Mouse (Mus musculus) retina, adult 2 months (tissue): ENCODE results near the gene Ankrd33b.

Source experiments
- DNase-seq: peaks from one replicate; pipeline ENCODE4 v3.0.0-alpha.2; 2012; ENCODE audit warnings: low read depth, low spot score

Ankrd33b gene

DNA sequence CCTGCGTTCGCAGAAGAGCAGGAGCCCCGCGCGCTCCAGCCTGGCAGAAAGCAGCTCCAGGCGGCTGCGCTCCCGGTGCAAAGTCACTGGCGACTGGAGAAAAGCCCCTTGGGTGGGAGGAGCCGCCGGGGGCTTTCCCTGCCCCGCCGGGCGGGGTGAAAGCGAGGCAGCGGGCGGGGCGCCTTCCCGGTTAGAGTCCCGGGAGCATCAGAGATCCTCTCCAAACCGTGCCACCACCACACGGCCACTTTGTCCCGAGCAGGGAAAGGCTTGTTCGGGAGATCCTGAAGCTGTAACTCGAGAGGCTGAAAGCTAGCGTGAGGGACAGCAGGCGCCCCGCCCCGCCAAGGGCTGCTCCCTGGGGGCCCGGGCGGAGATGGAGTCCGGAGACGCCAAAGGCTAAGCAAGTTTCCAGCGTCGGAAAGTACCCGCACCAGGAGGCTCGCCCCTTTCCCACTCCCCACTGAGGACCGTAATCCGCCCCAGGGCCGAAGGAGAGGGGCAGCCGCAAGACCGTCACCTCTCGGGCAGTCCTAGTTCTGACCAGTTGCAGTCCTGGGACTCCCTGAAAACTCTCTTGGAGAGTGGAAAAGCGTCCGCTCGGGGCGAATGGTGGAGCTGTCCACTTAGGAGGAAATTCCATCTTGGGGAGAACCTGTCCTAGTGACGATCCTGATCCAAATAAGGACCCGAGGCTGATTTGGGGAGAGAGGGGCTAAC lies at the start of gene Ankrd33b:
TSS of gene Ankrd33b (minus strand) at position 246 of the 720 bp plus-strand sequence.
- peak; percentile 74 for DNase-seq

DNA sequence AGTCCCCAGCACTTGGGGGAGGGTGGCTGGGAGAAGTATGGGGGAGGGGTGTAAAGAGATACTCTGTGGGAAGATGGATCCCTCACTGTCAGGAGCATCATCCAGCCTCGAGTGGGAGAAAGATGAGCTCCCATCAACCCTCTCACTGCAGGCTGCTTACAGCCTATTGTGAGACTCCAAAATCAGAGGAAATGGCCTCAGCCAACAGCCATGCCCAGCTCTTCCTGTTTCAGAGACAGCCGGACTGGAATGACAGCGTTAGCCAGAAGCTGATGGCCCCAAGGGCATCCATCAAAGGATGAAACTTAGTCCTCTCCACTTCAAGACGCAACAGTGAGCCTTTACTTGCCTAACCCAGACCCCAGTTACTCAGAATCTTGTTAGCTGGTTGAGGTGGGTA lies 47.7 kb upstream of the Ankrd33b start:
- DNase-seq: no peak

DNA sequence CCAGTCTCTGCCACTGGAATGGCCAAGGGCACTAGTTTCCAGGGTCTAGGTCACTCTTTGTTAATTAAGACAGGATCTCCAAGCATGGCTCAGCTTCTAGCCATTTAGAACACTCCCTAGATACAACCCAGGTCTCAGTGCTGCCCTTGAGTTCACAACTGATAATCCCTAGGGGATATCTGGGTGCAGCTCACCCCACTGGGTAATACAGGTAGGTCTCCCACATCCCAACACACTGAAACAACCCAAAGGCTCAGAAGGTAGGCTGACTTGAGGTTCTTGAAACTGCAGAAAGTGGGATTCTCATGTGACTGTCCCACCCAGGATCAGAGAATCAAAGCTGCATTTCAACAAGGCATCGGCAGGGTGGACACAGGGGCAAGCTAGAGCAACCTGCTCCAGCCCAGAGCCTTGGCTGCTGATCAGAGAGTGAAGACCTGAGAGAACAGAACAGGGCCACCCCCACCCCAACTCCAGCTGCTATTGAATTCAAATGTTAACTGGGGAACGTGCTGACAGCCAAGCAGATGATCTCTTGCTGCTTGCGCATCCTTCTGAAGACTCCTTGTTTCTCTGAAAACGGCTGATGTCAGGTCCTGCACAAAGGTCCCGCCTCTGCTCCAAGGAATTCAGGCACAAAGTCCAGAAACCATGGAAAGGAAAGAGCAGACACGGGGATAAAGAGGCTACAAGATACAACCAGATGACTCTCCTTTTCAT lies 46.8 kb upstream of the Ankrd33b start:
- DNase-seq: no peak

DNA sequence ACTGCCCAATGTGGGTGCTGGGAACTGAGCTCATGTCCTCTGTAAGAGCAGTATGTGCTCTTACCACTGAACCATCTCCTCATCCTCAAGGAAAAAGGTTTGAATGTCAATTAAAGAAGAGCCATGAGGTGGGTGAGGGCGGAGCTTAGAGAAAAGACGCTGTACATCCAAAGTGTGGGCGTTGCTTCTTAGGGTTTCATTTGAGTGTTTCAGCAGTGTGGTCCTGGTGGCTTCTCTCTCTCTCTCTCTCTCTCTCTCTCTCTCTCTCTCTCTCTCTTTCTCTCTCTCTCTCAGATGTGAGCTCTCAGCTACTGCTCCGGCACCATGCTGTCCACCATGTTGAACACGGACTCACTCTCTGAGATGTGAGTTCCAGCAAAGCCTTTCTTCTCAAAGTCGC lies 46.1 kb upstream of the Ankrd33b start:
- DNase-seq: no peak

DNA sequence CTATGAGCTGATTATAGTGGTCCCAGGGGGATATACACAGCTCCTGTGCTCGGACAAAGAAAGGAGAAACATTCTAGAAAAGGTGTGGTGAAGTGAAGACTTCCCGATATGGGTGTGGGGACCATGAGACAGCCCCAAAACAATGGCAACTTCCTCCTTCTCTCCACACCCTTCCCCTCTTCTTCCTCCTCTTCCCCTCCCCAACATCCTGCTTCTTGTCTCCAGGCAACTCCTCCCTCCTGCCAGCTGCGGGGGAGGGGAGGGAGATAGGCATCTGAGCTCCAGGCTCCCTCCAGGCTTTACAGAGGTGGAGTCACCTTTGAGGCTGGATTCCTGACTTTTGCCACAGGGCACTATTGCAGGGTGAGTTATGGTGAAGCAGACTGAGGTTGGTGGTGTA lies 45.4 kb upstream of the Ankrd33b start:
- no peak for DNase-seq

DNA sequence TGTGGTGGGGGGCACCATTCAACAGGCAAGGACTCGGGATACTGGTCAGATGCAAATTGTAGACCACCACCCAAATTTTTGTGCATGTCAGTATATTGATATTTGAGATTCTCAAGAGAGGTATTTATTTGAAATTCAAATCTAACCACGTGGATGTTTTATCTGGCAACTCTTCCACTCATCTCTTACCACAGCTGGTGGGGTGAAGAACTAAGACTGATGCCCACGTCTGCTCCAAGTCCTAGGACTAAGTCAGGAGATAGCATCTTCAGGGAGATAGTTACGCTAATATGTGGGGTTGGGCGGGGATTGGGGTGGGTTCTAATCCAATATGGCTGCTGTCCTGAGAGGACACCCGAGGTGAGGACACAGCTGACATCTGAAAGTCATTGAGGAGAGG lies 44.9 kb upstream of the Ankrd33b start:
- DNase-seq: no peak

DNA sequence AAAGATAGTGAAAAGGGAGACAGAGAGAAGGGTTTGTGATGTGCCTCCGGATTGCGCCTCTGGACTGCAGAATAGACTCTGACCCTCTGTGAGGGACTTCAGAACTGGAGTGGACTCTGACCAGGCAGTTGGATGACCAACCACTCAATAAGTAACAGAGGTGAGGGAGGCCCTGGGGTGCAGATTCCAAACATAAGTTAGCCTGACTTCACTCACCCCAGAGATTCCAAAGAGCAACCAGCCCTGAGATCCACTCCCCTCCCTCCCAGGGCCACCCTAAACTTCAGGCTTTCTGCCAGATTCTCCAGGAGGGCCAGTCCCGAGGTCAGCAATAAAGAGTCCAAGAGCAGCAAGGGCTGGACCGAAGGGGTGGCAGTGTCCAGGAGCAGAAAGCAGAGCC lies 40.0 kb upstream of the Ankrd33b start:
- DNase-seq: no peak

DNA sequence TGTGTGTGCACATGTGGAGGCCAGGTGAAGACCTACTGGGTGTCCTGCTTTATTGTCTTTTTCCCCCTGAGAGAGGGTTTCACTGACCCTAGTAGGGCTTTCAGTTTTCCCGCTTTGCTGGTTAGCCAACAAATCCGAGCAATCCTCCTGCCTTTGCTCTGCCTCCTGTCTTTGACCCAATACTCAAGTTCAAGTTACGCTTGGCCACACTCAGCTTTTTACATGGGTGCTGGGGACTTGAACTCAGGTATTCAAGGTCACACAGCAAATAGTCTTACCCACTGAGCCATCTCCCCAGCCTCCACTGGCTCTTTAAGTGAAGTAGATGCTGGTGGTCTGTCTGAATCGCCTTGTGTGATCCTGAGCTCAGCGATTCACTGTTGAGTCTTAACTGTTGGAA lies 39.4 kb upstream of the Ankrd33b start:
- DNase-seq: no peak

DNA sequence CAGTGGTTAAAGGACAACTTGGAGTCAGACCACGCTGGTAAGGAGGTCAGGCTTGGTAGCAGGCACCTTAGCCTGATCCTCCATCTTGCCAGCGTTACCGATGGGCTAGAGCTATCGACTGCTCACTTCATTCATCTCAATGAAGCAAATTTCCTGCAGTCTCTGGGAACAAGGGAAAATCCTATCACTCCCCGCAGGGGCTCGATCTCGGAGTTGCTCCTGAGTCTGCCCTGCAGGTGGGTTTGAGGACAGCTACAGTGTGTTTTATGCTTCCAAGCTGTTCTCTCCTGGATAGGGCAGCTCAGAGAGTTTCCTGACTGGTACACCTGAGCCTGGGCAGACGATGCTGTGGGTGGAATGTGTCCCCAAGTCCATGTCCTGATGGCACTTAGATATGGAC lies 36.8 kb upstream of the Ankrd33b start:
- no peak for DNase-seq

DNA sequence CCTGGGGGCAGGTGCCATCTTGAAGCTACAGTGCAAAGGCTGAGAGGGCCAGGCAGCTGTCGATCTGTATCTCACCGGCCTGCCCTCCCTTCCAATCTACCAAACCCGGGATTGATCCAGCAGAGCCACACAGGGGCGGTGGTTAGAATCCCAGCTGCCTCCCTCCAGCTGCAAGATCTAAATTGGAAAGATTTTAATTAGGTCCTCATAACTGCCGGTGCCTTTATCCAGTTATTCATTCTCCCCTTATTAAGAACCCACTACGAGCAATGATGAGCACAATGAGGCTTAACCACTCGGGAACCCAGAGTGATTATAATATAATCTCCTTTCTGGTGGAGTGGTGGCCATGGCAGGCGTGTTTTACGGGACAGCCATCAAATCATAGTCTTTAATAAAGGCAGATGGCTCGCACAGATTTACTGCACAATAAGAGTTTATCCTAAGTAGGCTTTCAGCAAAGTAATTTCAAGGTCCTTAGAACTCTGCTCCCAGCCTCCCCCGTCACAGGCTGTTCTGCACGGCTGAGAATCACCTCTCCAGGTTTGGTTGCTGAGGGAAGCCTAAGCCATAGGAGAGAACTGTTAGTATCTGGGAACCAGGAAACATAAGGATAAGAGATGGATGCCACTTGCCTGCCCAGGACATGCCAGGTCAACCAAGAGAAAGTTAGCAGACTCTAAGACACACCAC lies 34.8 kb upstream of the Ankrd33b start:
- DNase-seq: peak; percentile 57

DNA sequence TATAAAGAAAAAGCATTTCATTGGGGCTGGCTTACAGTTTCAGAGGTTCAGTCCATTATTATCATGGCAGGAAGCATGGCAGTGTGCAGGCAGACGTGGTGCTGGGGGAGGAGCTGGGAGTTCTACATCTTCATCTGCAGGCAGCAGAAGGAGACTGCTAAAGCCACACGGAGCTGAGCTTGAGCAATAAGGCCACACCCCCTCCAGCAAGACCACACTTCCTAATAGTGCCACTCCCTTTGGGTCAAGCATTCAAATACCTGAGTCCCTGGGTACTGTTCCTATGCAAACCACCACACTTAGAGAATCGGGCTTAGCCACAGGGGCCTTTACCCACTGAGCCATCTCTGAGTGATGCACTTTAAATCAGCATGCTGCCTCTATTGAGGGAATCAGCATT lies 33.4 kb upstream of the Ankrd33b start:
- DNase-seq: no peak

DNA sequence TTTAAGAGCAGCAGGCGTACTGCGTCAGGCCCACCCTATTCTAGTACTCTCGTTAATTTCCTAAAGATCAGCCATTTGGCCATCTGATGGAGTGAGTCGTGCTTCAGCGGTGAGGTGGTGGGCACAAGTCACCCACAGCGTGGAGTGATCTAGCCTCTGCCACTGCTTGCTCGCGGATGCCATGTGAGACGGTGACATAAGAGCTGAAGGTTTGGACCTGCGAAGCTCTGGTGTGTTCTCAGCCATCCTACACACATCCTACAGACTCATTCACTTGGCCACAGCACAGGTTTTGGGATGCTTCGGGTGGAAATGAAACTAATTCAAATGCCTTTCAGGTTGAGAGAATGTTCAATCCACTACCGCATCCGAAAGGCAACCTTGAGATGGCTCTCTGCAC lies 31.2 kb upstream of the Ankrd33b start:
- DNase-seq: no peak

DNA sequence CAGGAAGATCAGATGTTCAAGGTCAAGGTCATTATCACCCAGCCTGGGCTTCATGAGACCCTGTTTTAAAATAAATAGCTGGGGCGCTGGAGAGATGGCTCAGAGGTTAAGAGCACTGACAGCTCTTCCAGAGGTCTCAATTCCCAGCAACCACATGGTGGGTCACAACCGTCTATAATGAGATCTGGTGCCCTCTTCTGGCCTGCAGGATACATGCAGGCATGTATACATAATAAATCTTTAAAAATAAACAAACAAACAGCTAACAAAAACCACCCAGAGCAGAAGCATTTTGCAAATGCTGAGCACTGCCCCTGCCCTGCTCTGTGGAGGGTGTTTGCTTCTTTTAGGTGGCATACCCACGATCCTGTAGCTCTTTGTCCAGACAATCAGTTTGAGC lies 29.9 kb upstream of the Ankrd33b start:
- no peak for DNase-seq

DNA sequence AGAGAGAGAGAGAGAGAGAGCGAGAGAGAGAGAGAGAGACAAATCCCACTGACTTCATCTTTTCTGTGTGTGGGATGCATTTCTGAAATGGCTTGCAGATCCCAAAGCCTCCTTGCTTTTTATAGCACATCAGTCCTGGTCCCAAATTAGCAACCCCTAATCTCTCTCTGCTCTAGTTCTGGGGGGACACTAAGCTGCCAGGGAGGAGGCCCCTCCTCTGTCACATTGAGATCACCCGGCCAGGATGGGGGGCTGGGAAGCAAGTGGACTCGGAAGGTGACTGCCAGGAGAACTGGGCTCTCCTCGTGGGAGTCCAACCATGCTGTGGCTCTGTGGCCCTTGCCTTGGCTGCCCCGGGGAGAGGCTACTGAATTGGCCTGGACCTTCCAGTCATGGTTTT lies 29.2 kb upstream of the Ankrd33b start:
- peak; percentile 87 for DNase-seq

DNA sequence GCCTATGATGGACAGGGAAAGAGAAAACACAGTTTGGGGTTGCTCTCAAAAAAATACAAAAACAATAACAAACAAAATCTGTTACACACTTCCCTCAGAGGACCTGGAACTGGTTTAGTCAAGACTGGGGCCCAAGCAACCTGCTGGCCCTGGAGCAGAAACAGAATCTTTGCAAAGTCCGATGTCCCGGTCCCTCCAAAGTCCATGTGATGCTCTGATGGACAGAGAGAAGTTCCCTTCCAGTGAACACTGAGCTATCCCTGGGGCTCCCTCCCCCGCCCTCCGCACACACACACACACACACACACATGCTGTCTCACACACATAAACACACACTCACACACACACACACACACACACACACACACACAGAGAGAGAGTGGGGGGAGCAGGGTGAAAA lies 28.5 kb upstream of the Ankrd33b start:
- DNase-seq: no peak

DNA sequence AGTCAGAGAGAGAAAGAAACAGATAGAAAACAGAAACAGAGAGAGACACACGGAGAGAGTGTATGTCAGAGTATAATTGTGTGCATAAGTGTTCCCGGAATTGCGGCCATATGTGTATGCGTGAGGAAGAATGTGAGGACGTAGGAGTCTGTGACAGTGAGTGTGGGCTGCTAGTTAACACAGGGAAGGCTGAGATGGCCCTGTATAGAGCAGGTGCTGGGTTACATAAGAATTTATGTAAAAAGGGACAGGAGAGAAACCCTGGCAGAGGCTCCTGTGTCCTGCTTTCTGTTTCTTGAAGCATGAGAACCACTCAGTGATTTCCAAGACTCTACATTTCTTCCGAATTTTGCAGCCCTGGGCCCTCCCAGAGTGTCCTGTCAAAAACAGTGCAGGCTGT lies 25.9 kb upstream of the Ankrd33b start:
- no peak for DNase-seq

DNA sequence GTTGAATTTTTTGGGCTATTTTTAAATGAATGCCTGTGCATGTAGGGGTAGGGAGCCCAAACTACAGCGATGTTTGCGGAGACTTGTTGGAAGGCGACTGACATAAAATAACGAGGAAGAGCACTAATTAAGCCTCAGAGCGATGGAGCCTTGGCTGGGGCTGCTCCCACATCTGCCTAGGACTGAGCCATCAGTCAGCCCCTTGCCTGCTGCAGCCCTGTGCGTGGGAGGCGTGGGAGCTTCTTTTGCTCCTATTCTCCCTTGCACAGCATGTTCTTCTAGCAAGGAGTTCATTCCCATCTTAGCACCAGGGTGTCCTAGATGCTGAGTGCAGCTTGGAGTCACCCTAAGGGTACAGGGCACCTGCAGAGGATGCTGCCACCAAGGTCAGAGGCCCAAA lies 25.2 kb upstream of the Ankrd33b start:
- DNase-seq: no peak

DNA sequence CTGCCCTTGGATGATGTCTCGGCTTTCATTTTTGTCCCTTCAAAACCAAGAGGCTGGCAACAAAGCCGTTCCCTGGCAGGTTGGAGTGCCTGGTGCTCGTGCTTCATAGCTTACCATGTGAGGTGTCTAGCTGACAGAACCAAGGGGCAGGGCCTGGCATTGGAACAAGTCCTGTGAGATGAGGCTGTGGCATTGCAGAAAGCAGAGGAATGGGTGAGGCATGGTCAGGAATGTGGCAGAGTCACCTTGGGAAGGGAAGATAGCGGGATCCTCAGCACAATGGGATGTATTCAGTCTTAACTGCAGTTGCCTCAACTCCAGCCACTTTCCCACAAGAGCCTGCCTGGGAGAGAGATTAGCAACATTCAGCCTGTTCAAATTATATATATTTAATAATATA lies 24.6 kb upstream of the Ankrd33b start:
- DNase-seq: no peak

DNA sequence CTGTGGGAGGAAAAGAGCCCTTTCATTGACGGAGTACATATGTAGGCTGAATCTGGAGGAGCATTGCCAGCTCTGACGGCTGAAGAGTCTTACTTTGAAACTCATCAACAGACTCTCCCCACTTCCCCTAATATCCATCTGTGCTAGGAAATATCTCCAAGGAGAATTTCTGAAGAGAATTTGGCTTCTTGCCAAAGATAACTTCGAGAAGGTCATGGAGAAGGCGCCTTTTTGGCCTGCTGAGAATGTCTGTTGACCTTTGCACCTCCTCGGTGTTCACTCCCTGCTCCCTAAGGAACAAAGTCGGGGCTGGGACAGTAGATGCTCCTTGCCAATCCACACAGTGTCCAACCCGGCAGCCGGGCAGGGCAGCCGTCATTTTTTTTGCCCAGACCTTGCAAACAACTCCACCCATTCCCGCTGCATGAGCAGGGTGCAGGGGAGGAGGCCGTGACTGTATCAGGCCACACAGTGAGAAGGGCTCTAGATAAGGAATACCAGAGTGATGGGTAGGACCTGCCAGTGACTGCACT lies 14.5 kb upstream of the Ankrd33b start:
- DNase-seq: no peak

DNA sequence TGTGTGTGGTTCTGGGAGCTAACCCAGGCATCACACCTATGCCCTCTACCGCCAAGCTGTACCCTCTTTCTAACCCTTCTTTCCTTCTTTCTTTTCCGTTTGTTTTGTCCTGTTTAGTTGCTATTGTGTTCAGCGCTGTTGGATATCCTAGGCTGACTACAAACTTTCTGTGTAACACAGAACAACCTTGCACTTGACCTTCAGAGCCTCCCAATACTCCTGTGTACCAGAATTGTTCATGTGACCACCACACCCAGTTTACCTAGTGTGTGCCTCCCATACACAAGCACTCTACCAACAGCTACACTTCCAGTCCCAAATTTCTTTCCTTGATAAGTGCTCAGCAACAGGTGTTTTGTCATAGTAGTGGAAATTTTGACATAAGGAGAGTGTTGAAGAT lies 11.9 kb upstream of the Ankrd33b start:
- DNase-seq: no peak

DNA sequence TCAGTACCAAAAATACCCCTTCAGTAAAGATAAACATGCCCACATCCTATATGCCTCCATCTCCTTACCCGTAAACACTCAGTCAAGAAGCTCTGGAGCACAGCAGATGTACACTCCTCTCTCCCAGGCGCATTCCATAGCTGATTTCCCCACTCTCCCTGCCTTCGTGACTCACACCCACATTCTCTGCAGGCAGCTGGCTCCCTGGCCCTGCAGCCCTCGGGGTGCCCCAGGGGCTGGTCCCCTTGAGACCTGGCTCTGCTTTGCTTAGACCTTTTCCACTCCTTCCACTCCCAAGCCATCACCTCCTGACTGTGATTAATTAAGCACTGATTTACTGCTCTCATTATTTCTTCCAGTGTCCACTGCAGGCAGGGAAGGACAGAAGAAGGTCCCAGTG lies 7.7 kb upstream of the Ankrd33b start:
- no peak for DNase-seq

DNA sequence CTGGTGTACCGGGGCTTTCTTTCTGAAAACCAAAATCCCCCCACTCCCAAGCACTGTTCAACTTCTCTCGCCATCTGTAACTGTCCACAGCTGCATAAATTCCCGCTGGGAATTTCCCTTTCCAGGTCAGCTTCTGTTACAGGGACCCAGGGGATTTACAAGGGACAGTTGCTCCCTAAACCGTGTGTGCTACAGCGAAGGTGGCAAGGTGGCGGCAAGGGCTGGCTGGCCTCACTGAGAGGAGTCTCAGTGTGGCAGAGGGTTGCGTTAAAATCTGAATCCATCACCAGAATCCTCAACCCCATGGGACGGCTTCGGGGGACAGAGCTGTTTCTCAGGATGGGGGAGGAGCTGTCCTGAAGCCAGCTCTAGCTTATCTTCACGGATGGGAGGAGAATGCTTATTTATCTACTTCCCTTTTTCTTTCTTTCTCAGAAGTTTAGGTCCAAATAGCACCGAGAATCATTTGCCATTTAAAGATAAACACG lies 1.6 kb upstream of the Ankrd33b start:
- no peak for DNase-seq
